Mouse (Mus musculus) E14TG2a.4 (cell line): ENCODE measurements around the gene 4930415O20Rik.

Experiments
- H3K27me3 ChIP-seq: 2 replicates; pipeline ENCODE4 v1.6.1; 2014; ENCODE audit warnings: low read length, control low read depth; ENCODE audit not compliant: insufficient read depth
- H3K36me3 ChIP-seq: 2 replicates; pipeline ENCODE4 v1.6.1; 2014; ENCODE audit warnings: low read length, control low read depth; ENCODE audit not compliant: insufficient read depth
- H3K4me1 ChIP-seq: replicated peaks from 2 replicates; pipeline ENCODE4 v1.6.1; 2014; ENCODE audit warnings: low read depth, low read length, control low read depth
- H3K4me3 ChIP-seq: replicated peaks from 2 replicates; pipeline ENCODE4 v1.5.1; 2014; ENCODE audit warnings: mild to moderate bottlenecking, low read length
- H3K9me3 ChIP-seq: 2 replicates; pipeline ENCODE4 v1.6.1; 2014; ENCODE audit warnings: low read length, control low read depth
- CTCF ChIP-seq: conservative IDR thresholded peaks from 2 replicates; pipeline ENCODE4 v1.5.1; 2014; ENCODE audit warnings: low read length
- NANOG ChIP-seq: IDR thresholded peaks from 2 replicates; pipeline ENCODE4 v1.6.1; 2014; ENCODE audit warnings: borderline replicate concordance, low read length, mixed read lengths
- POU5F1 ChIP-seq: IDR thresholded peaks from 2 replicates; pipeline ENCODE4 v1.6.1; 2014; ENCODE audit warnings: low read length, borderline replicate concordance

The 4930415O20Rik gene

GRCm38 (mm10) chr15:98628589-98629254 lies 57.9 kb downstream of the 4930415O20Rik start:
- no peak for TF ChIP-seq POU5F1
- TF ChIP-seq CTCF = no peak
- no peak for TF ChIP-seq NANOG
- Histone ChIP-seq H3K4me3 (peak overlapping the region; percentile 58), H3K27me3 (peaks cover 52% of the 10 kb centered on the region), H3K36me3 (no peaks in the 10 kb centered on the region), H3K4me1 (peaks cover 94% of the 10 kb centered on the region), H3K9me3 (0 out of 2 replicates have a peak, but pooled peaks cover 3% of the 10 kb centered on the region)

- H3K27me3 ChIP-seq = peaks cover 60% of the 10 kb centered on the region
- no peaks in the 10 kb centered on the region for H3K9me3 ChIP-seq
- no peak overlapping the region for H3K4me3 ChIP-seq
- peaks cover 95% of the 10 kb centered on the region for H3K4me1 ChIP-seq
- no peak for TF ChIP-seq NANOG
- TF ChIP-seq CTCF = no peak
- TF ChIP-seq POU5F1 = no peak
- no peaks in the 10 kb centered on the region for H3K36me3 ChIP-seq
Measured at GRCm38 (mm10) chr15:98629464-98629863, 58.7 kb downstream of the 4930415O20Rik start.

- H3K4me3 ChIP-seq = peak within 1 kb of the TSS; percentile 87
- H3K9me3 ChIP-seq = no peaks in the 10 kb centered on the region
Measured at GRCm38 (mm10) chr15:98630540-98630939, 59.7 kb downstream of the 4930415O20Rik start, which contains the start of gene Cacnb3. Gene Cacnb3 (plus strand): TSS chr15:98630840.

DNA sequence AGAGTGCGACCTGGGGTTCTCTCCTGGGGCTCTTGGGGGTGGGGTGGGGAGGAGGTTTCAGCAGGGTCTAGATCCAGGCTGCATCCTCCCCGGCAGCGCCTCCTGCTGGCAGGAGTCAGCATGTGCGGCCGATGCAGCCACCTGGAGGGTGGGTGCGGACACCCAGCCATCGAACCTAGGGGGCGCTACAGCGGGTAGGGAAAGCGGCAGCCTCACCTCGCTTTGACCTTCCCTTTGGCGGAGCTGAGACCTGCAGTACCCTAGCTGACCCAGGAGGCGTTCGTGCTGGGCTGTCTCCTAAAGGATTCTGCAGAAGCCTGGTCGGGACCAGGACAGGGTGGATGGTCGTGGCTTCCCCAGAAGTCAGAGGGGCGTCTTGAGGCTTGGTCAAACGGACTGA lies 60.7 kb downstream of the 4930415O20Rik start:
- H3K27me3 ChIP-seq = peaks cover 73% of the 10 kb centered on the region
- no peaks in the 10 kb centered on the region for H3K36me3 ChIP-seq
- TF ChIP-seq CTCF (peak; percentile 98), POU5F1 (no peak)
- H3K9me3 ChIP-seq = no peaks in the 10 kb centered on the region
- peaks cover 90% of the 10 kb centered on the region for H3K4me1 ChIP-seq
- peak overlapping the region; percentile 87 for H3K4me3 ChIP-seq

More at GRCm38 (mm10) chr15:98630540-98630939, 59.7 kb downstream of the 4930415O20Rik start, which contains the start of gene Cacnb3:
- no peak for TF ChIP-seq POU5F1
- TF ChIP-seq NANOG = no peak
- TF ChIP-seq CTCF = no peak
- Histone ChIP-seq H3K27me3 (peaks cover 64% of the 10 kb centered on the region), H3K4me1 (peaks cover 88% of the 10 kb centered on the region), H3K36me3 (no peaks in the 10 kb centered on the region)

GRCm38 (mm10) chr15:98632107-98632744 lies 61.4 kb downstream of the 4930415O20Rik start:
- H3K36me3 ChIP-seq = no peaks in the 10 kb centered on the region
- H3K4me1 ChIP-seq = peaks cover 90% of the 10 kb centered on the region
- peak overlapping the region; percentile 87 for H3K4me3 ChIP-seq
- peaks cover 75% of the 10 kb centered on the region for H3K27me3 ChIP-seq
- TF ChIP-seq NANOG (no peak), POU5F1 (no peak), CTCF (no peak)
- no peaks in the 10 kb centered on the region for H3K9me3 ChIP-seq

GRCm38 (mm10) chr15:98632921-98633320 lies 62.1 kb downstream of the 4930415O20Rik start:
- H3K4me1 ChIP-seq = peaks cover 90% of the 10 kb centered on the region
- no peaks in the 10 kb centered on the region for H3K9me3 ChIP-seq
- no peaks in the 10 kb centered on the region for H3K36me3 ChIP-seq
- H3K4me3 ChIP-seq = peak overlapping the region; percentile 87
- peaks cover 75% of the 10 kb centered on the region for H3K27me3 ChIP-seq
- no peak for TF ChIP-seq CTCF

DNA sequence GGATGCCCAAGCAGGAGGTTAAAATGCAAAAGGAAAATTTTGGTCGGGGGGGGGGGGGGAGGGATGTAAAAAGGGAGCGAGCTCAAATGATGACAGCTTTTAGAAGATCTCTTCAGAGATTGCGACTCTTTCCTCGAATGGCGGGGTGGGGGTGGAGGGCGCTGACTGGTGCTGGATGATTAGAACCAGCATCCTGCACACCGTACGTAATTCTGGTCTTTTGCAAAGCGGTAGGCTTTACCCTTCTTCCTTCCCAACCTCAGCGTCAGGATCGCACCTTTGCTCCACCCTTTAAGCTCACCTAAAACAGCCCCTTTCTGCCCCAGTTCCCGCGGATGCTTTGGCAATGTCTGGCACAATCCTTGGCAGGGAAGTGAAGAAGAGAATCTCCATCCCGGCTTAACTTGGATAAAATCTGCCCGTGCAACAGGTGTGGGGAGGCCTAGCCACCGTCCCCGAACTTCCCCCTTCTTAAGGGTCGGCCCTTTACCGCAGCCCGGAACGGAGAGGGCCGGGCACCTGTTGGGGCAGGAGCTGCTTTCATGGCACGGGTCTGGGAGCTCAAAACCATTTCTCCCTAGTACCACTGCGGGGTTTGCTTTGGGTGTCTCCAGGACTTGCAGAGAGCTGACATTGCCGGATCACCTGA lies 63.1 kb downstream of the 4930415O20Rik start:
- Histone ChIP-seq H3K4me1 (peaks cover 90% of the 10 kb centered on the region), H3K4me3 (peak overlapping the region; percentile 87), H3K27me3 (peaks cover 66% of the 10 kb centered on the region), H3K9me3 (no peaks in the 10 kb centered on the region), H3K36me3 (no peaks in the 10 kb centered on the region)
- TF ChIP-seq CTCF (no peak), POU5F1 (no peak), NANOG (no peak)

DNA sequence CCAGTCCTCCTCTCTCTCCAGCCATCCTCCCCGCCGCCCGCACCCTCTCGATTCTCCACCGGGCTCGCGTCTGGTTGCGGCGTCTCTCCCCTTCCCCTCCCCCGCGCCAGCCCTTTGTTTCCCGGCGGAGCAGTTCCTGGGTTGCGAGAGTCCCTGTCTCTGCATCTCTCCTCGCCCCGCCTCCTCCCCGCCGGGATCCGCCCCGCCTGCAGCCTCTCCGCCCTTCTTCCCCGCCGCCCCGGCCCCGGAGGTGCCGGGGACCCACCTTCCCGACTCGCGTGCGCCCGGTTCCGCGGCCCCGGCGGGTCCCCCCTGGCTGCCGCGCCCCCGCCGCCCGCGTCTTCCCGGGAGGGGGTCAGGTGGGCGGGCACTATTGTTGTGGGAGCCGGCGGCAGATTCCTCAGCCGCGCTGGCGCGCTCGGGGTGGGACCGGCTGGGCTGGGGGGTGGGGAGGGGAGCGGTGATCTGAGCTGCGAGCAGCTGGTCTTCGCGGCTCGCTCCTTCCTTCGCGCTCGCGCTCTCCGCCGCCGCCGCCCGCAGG lies 63.8 kb downstream of the 4930415O20Rik start:
- peaks cover 59% of the 10 kb centered on the region for H3K27me3 ChIP-seq
- H3K36me3 ChIP-seq = no peaks in the 10 kb centered on the region; the same call in 1 of the 2 replicates
- H3K4me1 ChIP-seq = peaks cover 90% of the 10 kb centered on the region
- H3K9me3 ChIP-seq = no peaks in the 10 kb centered on the region
- peak overlapping the region; percentile 87 for H3K4me3 ChIP-seq
- TF ChIP-seq CTCF (no peak), POU5F1 (no peak), NANOG (no peak)
